Mouse (Mus musculus): Measurements from ENCODE around the gene Sp2.

Sp2 gene

DNA sequence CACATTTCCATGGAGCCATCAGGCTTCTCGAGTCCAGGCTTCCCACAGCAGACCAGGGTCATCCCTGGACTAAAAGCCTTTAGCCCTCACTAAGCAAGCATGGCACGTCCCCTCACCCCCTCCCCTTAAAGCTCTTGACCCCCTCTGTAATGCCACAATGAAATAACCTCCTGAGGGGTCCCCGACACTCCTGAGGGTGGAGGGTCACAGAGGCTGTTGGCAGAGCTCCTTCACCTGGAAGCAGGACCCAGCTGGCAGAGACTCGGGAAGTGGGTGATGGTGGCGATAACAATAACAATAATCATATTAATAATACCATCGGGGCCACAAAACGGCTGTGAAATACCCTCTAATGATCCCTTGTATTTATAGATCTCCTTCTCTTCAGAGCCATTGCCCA, at the start of gene Sp2:
Gene Sp2, minus strand, starts transcription at position 101 of the 400 bp plus-strand sequence.
- no peak for DNase-seq

DNA sequence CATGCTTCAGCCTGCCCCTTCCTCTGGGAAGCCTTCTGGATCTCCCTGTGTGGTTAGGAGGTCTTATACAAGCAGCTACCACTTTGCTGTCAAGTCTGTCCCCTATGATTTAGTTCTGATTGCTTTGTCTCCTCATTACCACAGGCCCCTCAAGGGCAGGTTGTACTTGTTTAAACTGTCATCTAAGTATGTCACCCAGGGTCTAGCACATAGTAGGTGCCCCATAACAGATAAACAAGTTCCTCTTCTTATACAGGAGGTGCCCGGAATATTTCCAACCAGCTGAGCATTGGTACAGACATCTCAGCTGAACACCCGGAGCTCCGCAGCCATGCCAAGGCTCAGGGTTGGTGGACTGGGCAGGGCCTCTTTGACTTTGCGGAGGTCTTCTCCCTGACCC, 49.7 kb upstream of the Sp2 start:
- no peak for DNase-seq

- DNase-seq, result no peak
These were observed 49.2 kb upstream of the Sp2 start for GRCm38 (mm10) chr11:97031977-97032376.

- peak; percentile 18 for DNase-seq
These were observed 47.7 kb upstream of the Sp2 start for GRCm38 (mm10) chr11:97030426-97030825.

DNA sequence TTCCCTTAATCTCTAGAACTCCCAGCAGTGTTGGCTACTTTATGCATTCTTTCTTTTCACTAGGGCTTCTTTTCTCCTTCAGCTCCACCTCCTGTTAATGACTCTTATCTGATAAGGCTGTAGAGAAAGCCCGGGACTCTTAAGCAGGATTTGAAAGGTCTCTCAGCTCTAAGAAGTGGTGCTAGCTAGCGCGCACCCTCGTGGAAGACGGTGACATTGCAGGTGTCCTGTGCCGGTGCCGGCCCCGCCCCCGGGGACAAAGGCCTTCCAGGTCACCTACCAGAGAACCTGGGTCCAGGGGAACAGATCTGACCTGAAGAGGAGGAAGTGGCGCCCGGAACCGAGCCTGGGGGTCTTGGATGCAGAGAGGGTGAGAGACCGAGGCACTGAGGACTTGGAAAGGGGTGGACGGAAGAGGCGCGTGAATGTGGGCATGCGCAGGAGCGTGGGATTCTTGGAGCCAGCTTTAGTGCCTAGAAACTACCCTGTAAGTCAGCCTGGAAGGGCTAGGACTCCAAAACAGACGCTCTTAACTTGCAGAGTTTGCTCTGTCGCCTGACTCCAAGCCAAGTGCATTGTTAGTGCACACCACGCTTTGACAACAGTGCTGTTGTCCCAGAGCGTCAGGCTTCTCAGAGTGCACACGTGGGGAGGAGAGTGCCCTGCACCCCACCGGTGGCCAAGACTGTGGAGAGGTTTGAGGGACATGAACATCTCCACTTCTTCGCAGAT, 47.1 kb upstream of the Sp2 start, which contains the start of gene Scrn2:
Gene Scrn2, plus strand, starts transcription at position 253 of the 732 bp plus-strand sequence.
- peak; percentile 83 for DNase-seq

DNA sequence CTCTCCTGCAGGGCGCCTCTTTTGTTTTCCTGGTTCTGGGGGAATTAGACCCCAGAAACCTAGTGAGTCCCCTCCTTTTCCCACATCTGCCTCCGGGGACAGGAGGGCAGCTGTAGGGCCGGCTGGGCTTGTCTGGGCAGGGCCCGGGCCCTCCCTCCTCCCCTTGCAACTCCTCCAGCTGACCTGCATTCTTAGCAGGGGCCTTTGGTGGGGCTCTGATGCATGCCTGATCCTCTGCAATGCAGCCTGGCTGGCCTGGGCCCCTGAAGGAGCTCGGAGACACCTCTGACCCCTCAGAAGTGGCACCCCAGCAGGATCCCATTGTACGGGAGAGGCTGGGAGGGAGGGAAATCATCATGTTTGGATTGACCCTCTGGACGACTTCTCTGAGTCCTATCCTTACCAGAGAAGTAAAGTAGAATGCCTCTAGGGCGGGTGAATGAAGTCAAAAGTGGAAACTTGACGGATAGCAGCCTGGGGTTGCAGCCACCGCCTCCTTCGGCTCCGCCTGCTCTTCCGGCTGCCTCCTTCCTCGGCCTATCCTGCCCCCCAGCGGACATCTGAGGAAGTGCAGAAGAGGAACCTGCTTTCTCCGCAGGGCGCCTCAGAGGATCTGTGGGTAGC, 43.1 kb upstream of the Sp2 start:
- DNase-seq, result peak; percentile 95

DNA sequence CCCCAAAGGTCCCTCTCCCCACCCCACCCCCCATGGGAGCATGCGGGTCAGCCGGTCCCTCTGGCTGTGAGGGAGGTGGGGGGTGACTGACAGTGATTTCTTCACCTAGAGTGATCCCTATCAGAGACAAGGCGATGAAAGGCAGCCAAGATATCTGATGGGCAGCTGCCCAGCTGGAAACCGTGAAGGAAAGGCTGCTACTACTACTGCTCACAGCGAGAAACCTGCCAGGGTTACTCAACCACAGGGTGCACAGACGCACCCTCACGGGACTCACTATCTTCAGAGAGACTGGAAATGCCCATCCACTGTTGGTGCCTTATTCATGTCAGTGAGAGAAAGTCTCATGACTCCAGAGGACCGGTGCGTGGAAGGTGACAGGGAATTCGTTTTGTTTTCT, 42.2 kb upstream of the Sp2 start:
- no peak for DNase-seq

- DNase-seq, result peak; percentile 93
These were observed 39.2 kb upstream of the Sp2 start for GRCm38 (mm10) chr11:97021873-97022484.

- peak; percentile 41 for DNase-seq
These were observed 38.5 kb upstream of the Sp2 start for GRCm38 (mm10) chr11:97021121-97021765.

DNA sequence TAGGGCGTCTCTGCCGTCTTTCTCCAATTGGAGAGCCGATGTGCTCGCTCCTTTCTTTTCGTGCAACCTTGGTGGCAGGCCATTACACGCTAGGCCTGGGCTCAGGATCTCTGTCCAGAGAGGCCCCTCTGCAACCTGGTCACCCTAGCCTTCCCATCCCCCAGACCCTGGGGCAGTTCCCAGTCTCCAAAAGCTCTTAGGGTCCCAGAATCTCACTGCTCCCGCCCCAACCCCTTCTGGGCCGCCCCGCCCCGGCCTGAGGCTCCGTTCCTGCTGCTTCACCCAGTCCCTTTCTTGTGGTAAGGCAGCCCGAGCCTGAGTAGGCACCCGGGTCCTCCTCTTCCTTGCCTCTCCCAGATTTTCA, 36.6 kb upstream of the Sp2 start:
- DNase-seq, result no peak

GRCm38 (mm10) chr11:97018583-97019344, 36.0 kb upstream of the Sp2 start:
- DNase-seq, result peak; percentile 70

DNA sequence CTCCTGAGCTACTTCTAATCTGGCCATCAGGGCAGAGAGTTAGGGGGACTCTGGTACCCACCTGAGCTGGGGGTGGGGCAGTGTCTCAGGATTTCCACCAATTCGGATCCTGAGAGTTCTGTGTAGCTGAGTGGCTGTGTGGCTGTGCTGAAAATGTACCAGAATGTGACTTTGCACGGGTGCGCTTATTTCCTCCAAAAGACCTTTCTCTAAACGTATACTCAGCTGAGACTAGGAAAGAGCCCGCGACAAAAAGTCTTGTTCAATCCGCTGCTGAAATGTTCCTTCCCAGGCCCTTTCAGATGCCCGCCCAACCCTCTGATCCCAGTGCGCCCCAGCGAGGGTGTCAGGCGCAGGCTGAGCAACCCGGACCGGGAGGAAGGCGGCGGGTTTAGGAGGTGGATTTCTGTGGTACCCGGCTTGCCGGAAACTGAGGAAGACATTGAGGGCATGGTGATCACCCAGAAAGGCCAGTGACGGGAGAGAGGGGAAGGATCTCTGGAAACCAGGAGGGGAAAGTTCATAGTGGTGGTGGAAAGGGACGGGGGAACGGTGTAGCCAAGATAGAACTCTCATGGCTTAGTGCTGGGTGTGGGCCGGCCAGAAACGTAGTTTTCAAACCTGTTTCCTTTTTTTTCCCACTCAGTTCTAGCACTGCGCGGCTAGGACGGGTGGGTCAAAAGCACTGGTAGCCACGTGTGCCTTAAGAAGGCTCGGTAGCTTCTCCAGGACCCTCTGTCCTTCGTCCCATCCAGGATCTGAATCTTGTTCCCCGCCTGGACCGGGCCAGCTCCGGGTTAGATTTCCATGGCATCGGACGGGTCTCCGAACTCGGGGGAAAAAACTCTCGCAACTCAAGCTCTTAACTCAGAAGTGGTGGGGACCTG, 35.2 kb upstream of the Sp2 start:
- DNase-seq, result peak; percentile 23

- DNase-seq, result no peak
These were observed 30.4 kb upstream of the Sp2 start, which contains the start of gene Sp6 for GRCm38 (mm10) chr11:97013121-97013670. Gene Sp6, plus strand, starts transcription at chr11:97013394.

DNA sequence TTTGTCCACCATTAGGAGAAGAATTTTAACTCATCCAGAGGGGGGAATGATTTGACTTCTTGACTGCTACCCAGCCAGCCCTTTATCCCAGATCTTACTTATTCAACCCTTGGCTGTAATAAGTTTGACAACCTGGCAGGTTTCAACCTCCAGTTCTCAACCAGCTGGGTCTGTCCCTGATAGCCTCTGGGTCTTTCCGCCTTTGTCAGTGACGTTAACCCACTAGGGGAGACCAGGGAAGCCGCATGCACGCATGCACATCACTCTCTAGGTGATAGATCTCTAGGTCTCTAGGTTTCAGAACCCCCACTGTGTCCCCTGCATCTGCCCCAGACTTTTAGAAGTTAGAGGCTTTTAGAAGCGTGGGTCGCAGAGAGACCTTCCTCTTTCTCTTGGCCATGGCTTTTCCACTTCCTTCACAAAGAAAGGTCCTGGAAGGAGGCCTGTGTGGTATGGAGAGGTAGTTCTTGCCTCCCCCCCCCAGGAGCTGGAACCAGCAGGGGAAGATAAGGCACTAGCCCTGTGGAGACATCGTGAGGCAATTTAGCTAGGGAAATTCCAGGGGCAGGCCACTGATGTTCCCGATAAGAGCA, 26.5 kb upstream of the Sp2 start:
- no peak for DNase-seq

- peak; percentile 30 for DNase-seq
These were observed 24.5 kb upstream of the Sp2 start for GRCm38 (mm10) chr11:97007093-97007794.

GRCm38 (mm10) chr11:97003170-97003569, 20.4 kb upstream of the Sp2 start:
- DNase-seq, result no peak

DNA sequence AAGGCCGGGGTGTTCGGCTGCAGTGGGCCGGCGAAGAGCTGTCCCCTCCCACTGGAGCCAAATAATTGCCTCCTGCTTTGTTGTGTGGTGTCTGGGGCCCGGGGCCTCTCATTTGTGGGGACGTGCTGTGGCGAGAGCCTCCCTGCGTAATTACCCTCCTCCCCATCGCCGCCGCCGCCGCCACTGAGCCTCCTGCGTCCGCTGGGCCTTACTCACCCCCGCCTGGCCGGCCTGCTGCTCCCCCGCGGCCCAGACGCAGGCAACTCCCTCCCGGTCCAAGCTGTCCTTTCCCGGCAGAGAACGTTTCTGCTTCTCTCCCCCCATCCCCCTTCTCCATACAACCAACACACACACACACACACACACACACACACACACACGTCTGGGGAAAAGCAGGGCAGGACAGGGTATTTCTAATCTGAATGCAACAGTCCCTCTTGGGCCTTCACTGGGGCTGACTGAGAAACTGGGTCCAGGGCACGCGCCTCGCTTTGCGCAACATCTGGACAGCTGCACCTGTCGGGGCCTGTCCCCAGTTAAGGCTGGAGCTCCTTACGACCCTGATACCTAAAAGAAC, 14.7 kb upstream of the Sp2 start:
- peak; percentile 39 for DNase-seq

DNA sequence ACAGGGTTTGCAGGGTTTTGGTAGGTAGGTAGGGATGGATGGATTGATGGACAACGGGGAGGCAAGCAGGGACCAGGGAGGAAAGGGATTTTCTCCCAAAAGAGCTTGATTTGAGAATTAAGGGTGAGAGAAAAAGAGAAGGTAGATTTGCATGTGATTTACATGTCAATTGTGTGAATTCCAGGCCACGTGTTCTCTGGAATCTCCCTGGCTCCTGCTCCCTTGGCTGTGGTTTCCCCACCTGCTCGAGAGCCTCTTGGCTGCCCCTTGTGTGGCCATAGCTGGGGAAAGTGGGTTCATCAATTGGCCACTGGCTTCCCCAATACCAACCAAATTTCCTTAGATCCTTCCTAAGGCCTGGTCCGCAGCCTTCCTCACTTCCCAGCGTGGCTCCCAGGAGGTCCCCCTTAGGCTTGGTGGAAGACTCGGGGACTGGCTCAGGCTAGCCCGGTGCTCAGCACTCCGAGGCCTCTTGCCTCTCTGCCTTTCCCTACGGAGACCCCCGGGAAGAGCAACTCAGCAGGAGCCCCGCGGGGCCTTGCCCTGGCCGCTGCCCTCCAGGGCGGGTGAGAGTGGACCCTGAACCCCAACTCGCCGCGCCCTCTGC, 14.1 kb upstream of the Sp2 start:
- DNase-seq, result no peak
